Mouse (Mus musculus) embryonic fibroblast, embryonic 13.5 days (primary cell): ENCODE results near the gene Arl4c.

Experiments
- CTCF ChIP-seq: IDR thresholded peaks from 2 replicates; pipeline ENCODE4 v1.5.1; 2011; ENCODE audit warnings: mild to moderate bottlenecking, control low read depth, low read length, moderate library complexity, borderline replicate concordance; ENCODE audit not compliant: insufficient read depth
- POLR2A ChIP-seq: IDR thresholded peaks from 2 replicates; pipeline ENCODE4 v1.6.1; 2011; ENCODE audit warnings: low read depth, mild to moderate bottlenecking, control low read depth, low read length, moderate library complexity

GRCm38 (mm10) chr1:88651668-88652067 lies 50.4 kb downstream of the Arl4c start:
- TF ChIP-seq POLR2A = no peak
- no peak for TF ChIP-seq CTCF
